Mouse (Mus musculus) cerebellum, adult (tissue): ENCODE data around the gene Gm8094.
"Not testable (repeated sequence)": the region's sequence is repeated elsewhere in the genome, so short reads cannot be mapped to it uniquely, and the experiment has no call there.

Experiments used
- ATAC-seq: cut with Nextera tagmentation; 2 replicates; pipeline ENCODE4 v1.9.2; 2017; ENCODE audit warnings: mild to moderate bottlenecking, moderate library complexity, mixed read lengths; ENCODE audit not compliant: insufficient number of reproducible peaks, low FRiP score, low TSS enrichment

The Gm8094 gene

GRCm38 (mm10) chr14:43076543-43076942, at the start of gene Gm8094:
TSS of gene Gm8094 (minus strand) at chr14:43076643.
- not testable (repeated sequence) for ATAC-seq

DNA sequence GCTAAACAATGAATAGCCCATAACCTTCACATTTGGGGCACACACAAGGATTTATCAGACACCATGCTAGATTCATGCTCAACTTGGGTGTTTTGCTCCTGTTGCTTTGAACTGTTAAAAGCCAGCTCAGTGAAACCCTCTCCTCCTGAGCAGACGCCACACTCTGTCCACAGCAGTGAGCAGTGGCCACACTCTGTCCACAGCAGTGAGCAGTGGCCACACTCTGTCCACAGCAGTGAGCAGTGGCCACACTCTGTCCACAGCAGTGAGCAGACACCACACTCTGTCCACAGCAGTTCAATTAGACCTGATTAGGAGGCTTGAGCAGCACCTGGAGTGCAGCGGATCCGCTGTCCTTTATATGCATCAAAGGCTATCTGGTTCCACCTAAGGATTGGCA, 43.2 kb upstream of the Gm8094 start:
- not testable (repeated sequence) for ATAC-seq

DNA sequence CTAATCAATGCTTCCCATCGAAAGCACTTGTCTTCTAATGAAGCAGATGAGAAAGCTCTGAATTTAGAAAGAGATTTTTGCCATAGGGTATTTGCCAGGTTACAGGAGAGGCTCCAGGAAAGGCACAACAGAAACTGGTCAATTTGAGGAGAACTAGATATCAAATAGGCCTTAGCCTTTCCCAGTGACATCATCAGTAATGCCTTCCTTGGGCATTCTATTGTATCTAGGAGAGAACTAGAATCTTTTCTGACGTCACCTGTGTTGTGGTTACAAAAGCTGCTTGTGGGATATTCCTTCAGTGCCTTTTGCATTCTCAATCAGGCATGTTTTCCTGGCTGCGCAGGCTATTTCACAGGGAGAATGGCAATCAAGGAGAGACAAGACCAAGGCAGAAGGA, 23.9 kb upstream of the Gm8094 start, which contains the start of gene Gm8104:
Gene Gm8104 (plus strand): TSS at position 301 of the 400 bp plus-strand sequence.
- not testable (repeated sequence) for ATAC-seq

GRCm38 (mm10) chr14:43089103-43089919, 12.9 kb upstream of the Gm8094 start:
- not testable (repeated sequence) for ATAC-seq

DNA sequence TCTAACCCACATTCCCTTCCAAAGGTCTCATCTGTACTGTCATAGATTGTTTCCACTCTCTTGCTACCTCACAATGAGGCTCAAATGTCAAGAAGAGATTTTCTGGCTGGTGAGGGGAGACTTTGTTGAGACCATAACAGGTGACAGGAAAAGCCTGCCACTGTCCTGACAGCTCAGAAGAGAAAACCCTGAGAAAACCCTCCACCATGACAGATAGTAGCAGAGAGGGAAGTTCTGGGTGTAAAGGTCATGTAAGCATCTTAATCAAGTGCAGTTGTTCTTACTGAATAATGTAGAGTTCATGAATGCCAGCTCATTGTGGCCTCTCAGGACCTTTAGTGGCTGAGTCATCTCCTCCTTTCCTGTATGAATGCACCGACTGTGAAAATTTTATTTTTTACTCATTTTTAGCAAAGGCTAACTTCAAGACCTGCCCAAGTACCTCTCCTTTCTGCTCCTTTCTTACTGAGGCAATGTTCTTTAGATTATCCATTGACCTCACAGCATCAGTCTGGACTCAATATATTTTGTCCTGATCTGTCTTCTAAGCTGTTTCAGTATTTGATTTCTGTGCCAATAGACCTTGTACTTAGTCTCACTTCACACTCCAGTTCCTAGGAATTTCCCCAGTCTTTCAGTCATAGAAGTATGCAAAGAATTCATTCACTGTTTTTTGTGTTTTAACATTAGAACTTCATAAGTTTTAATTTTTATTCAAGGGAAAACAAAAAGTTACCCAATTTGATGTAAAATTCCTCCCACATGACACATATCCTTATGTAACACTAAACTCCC, 8.7 kb upstream of the Gm8094 start:
- ATAC-seq, result not testable (repeated sequence)

- ATAC-seq, result not testable (repeated sequence)
Measured at GRCm38 (mm10) chr14:43060179-43060578, 16.3 kb downstream of the Gm8094 start.

GRCm38 (mm10) chr14:43058063-43058462, 18.4 kb downstream of the Gm8094 start:
- not testable (repeated sequence) for ATAC-seq
